Mouse (Mus musculus) erythroblast, adult 5-6 weeks (primary cell): Measurements from ENCODE around the gene Atp6ap1l. TPM values are rescaled to one million over a fixed set of nuclear protein-coding genes. Genes with fewer than 3 reads are reported as not detected.

ENCODE experiments used
- ATAC-seq: replicated peaks from 2 replicates; pipeline ENCODE4 v1.8.0; 2016; ENCODE audit warnings: moderate number of reproducible peaks, mild to moderate bottlenecking, moderate TSS enrichment, inconsistent platforms; ENCODE audit not compliant: poor library complexity, low FRiP score, severe bottlenecking
- total RNA-seq, 2 experiments: library from RNA; stranded (forward) in 1 of 2; stranded (reverse) in 1 of 2; fragments of 150-400 nt in 1 of 2; fragments of 200-764, 138-1000 nt in 1 of 2; gene quantifications; 2 replicates each; pipeline versions ENCODE4 v1.2.3 to v1.2.4; 2015 to 2017; ENCODE audit warnings: low replicate concordance in 2 of 2

The Atp6ap1l gene
- total RNA-seq, 2 experiments from 2014 or later: not detected

DNA sequence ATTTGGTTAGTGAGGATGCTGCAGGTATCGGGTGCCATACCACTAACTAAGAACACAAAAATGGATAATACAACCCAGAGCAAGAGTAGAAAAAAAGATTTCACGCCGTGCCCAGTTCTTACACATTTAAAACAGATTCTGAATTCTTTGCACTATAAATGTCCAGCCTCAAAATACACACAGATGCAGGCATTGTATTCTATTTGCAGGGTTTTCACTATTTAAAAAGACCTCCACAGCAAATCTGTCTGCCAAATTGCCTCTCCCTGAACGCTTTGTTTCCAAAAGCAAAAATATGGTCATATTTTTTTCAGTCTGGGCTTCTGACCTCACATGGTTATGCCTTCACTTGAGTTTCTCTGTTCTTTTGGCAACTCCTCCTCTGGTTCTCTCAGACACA is 10.3 kb downstream of the Atp6ap1l start:
- ATAC-seq: no peak

DNA sequence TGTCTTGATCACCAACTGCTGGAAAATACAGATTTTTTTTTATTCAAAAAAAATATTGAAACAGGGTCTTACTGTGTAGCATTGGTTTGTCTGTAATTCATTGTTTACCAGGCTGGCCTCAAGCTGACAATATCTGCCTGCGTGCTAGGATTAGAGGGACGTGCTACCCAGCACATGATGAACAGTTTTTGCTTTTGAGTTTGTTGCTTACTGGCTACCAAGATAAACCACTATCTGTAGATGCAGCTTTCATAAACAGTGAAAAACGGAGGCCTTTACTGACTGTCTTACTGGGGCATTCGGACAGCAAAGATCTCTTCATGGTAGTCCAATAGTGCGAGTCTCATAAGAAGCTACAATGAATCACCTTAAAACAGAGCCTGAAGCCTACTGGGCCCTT is 15.0 kb downstream of the Atp6ap1l start:
- peak; percentile 53; the same call in 1 of the 2 replicates for ATAC-seq

DNA sequence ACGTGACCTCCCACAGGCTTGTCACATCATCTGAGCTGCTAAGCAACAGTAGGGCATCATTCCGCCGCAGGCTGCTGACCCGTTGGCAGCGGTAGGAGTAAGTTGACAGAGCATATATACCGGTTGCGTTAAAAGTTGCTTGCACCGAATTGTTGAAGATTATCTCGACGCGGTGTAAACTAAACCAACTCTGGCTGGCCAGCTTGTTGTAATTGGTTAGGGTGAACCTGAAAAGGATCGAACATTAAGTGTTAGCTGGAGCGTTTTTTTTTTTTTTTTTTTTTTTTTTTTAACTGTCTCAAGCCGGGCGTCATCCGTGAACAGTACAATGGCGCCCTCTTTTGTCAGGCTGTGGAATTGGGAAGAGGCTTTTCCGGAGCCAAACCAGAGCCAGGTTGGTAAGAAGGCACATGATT is 18.6 kb downstream of the Atp6ap1l start:
- peak; percentile 84 for ATAC-seq

DNA sequence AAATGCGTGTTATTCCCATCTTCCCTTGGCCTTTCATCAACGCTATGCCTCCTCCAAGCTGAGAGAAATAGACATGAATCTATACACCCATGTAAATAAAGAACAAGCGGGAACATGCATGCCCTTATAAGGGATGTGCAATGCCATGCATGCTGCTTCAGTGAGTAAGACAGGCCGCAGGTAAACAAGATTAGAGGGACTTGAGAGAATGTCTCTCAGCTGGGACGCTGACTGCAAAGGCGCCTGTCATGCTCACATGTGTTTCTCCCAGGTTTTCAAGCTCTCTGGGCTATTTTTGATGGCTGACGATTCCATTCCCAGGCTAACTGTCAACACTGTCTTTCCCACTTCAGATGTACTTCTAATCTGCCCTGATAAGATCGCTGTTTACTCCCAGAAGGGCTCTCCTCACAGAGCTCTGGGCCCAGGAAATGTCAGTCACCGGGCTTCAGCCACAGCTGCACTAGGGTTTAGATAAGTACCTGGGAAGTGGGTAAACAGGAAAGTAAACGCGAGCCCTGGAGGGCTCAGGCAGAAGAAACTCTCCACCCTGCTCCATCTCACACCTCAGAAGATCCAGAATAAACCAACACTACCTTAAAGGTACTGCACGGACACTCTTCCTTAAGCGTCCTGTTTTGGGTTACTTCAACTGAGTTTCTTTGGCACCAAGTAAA is 19.2 kb downstream of the Atp6ap1l start:
- peak; percentile 45; the same call in 1 of the 2 replicates for ATAC-seq

DNA sequence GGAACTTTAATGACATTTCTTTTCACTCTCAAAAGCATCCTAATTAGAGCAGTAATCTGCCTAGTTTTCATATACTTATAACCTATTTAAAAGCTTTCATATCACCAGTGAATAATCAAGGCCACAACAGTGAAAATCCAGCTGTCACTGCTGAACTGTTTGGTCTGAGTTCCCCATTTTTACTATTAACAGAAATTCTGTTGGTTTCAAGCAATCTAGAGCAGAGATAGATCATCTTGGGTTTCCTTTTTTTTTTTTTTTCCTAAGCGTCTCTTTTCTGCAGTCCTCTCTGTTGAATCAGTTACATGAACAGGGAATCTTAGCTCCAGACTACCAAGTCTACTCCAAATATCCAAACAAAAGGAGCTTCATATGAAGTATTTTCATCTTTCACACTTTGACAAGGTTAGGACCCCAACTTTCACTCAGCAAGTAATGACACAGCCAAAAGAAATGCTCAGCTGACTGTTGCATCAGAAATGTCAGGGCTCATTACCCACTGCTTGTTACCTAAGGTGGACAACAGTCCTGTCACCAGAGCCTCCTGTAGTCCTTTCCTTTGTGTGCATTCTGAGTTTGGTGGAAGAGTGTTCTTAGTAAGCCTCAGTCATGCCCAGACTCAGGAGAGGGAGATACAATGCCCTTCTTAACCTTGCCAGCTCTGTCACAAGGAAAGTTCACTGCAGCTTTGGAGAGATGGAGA is 23.3 kb downstream of the Atp6ap1l start:
- ATAC-seq: no peak

DNA sequence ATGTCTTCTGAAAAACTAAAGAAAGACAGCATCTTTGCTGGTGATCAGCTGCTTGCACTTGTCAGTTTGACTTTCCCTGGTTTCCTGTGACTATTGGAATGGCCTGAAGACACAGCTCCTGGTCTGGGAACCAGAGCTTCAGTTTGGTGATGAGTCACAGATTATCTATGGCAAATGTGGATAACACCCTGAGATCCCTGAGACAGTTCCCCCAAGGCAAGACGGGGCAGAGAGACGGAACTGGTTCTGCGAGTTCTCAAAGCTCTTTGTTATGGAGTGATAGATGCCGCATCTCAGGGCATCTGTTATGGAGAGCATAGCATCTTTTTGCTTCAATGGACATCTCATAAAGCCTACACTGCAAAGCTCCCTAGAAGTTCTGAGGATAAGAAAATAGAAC is 33.6 kb downstream of the Atp6ap1l start:
- no peak for ATAC-seq

DNA sequence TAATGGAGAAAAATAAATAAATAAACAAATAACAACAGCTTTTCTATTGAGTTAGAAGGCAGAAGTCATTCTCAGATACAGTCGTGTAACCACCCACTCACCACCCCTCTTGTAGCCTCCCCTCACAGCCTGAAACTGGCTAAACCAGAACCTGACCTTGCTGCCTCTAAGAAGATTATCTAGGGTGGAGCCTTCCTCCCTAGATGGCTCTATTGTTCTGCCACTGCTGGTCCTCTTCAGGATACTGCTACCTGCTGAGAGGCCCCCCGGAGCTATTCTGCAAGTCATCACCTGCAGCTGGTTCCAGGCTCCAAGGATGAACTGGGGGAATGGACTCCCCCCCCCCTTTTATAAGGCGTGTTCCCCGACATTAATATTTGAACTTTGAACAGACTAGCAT is 36.0 kb downstream of the Atp6ap1l start:
- no peak for ATAC-seq

DNA sequence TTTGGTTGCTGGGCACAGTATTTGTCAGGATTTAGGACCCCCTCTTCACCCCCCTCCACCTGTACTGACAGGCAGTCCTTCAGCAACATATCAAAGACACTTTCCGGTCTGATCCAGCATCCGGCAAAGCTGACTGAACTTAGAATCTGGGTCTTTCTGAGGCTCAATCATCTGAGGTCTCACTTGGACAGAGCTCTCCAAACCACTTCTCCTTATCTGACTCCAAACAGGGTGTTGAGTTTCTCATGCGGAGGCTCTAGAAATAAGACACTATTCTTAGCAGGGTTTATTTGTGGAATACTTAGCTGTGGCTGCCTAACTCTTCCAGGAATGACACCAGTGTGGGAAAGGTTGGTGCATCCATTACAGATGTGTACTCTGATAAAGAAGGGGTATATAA is 43.0 kb downstream of the Atp6ap1l start:
- no peak for ATAC-seq

DNA sequence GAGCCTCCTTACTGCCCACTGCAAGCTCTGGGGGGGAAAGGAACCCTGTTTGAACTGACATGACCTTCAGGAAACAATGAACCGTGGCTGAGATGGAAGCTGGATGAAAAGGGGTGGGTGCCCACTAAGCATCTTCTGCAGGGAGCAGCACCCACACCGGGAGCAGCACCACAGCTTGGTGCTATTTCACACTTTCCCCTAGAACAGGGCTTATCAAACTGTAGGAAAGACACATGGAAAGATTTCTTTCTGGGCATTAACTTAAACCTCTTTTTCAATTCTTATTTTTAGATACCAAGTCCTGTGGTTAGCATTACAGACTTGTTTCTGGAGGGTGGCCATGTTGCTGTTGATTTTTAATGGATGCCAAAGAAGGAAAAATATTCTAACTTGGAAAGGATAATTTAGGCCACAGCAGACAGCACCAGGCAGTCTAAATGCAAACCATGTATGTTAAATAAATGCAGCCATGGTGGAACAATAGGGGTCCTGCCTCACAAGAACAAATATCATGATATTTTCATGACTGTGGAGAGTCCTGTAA is 44.2 kb downstream of the Atp6ap1l start:
- no peak for ATAC-seq

DNA sequence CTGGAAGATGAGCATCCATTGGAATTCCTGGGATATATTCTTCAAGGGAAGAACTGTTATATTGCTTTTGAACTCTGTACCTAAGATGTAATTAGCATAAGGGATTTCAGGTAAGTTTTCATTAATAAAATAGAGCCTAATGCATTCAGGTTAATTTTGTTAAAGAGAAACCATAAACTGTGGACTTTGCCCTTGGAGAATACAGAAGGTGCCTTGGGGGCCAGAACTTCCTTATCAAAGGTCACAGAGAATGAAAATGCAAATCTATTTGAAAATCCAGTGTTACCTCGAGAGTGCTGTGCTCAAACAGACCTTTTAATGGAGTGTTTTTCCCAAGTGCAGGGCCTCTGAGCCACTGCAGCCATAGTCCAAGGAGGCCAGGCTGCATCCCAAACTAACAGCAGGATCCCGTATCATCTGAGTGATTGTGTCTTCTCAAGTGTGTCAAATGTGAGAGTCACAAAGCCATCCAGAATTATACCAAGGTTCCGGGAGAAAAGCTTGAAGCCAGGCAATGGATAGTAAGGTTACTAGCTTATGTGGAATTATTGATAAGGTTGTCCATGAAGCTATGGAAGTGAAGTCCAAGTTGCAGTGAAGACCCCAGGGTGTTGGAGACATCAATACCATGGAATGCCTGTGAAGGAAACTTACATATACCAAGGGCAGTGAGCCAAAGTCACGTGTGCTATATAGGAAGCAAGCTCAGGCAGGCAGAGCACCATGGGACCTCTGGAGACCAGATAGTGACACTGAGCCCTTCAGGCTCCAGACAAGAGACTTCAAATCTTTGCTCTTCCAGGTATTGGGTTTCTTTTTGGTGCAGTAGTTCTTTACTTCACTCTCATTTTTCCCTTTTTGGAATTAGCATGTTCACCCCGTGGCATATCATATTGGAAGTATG is 52.2 kb downstream of the Atp6ap1l start:
- no peak for ATAC-seq

DNA sequence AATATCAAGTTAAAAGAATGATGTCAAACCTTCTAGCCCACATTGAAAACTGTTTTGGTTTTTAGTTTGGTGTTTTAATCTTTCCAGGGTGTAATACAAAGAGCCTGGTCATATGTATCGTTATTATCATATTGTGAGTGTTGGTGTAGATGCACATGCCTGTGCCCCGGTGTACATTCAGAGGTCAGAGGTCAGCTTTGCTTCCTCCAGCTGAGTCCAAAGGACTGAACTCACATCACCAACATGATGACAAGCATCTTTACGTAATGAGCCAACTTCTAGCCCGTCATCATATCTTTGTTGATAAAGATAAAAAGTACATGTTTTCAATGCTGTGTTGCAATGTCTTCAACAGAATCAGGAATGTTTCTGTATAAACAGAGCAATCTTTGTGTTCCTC is 53.4 kb downstream of the Atp6ap1l start:
- no peak for ATAC-seq

DNA sequence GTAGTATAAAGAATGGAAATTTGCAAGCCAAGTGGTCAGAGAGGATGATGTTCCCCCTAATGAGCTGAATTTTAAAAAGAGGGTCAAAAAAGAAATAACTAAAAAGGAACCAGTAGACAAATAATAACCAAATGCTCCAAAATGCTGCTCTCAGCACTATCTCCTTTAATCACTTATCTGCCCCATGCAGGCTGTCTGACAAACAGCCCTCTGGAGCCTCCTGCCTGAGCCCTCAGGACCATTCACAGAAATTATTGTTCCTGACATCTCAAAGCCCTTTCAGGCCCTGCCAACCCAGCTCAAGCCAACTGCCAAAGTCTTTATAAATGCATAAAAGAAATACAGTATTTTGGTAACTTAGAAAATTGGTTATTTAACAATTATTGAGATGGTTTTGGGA is 61.0 kb downstream of the Atp6ap1l start:
- peak; percentile 87 for ATAC-seq

DNA sequence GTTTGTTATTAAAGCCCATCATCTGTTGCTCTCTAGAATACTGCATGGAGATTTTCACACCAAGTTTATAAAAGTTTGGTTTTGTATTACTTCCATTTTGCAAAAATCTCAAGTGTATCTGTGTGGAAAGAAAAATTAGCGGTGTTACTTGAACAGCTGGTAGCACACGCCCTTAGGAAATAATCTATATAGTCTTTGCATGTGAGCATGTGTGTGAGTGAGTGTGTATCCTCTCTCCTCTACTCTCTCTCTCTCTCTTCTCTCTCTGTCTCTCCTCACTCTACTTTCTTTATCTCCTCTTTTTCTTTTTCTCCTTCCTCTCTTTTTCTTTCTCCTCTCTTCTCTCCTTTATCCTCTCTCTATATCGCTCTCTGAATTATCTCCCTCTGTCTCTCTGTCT is 61.7 kb downstream of the Atp6ap1l start:
- peak; percentile 53 for ATAC-seq

DNA sequence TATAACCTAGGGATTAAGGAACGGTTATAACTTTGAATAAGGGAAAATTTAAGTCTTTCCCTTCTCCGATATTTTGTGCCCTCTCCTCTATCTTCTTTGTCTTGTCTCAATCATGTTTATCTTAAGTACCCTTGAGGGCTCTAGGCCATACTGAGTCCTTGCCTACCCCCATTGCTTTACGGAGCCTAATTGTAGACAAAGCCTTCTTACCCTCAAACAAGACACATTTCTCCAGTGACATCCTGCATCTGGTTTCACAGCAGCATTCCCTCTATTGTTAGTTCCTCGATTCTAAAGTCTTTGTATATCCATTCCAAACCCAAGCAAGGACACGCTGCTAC is 64.0 kb downstream of the Atp6ap1l start:
- ATAC-seq: 0 out of 2 replicates have a peak, but pooled peaks have one; percentile 12

DNA sequence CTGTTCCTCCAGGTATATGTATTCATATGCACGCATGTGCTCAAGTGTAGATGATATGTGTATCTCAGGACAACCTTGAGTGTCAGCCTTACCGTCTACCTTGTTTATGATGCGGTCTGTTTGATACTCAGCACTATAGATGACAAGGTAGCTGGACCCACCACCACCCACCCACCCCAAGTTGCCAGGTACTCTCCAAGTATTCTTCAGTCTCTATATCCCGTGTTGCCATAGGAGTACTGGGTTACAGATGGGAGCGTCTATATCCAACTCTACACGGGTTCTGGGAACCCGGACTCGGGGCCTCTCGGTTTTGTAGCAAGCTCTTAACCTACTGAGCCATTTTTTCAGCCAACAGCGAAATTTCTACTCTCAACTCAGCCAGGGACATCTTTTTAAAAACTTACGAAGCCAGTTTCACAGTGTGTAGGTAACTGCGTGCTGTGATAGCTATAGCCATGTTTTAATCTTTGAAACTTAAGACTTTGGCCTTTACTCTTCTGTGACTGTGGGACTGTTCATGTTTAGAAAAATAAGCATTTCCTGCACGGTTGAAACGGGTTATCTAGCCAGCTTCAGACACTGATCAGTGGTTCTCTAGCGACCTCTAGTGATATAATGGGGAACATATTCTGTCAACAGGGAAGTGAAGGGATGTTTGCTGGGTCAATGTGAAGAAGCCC is 64.5 kb downstream of the Atp6ap1l start:
- ATAC-seq: peak; percentile 73

DNA sequence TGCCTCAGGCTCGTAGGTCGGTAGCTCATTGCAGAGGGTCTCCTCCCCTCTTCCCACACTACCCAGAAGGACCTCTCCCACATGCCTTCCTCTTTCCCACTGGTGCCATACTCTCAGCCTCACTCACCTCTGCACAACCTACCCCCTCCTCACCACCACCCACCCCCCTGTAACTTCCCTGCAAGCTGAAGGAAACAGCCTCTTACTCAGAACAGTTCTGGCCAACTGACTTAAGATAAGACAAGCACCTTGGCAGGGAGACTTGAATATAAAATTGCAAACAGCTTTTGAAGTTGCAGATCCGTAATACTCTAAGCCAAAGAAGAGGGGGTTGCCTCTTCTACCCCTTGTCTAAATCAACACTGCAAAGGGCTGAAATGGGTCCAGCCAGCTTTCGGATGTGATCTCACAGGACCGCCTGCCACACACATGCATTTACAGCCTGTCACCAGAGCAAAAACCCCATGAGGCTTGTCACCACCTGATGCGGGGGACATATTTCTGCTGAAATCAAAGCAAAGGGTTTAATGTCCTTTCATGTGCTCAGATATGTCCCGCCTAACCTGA is 71.4 kb downstream of the Atp6ap1l start:
- no peak for ATAC-seq
